Mouse (Mus musculus) lung, adult 2 months (tissue): Measurements from ENCODE around the gene Prss34.

Source experiments
- CTCF ChIP-seq: fragments of 200-500 bp; IDR thresholded peaks from 2 replicates; pipeline ENCODE4 v1.5.1; 2011; ENCODE audit warnings: mild to moderate bottlenecking, low read length, control low read depth; ENCODE audit not compliant: insufficient read depth
- POLR2A ChIP-seq: fragments of 200-500 bp; IDR thresholded peaks from 2 replicates; pipeline ENCODE4 v1.6.1; 2011; ENCODE audit warnings: low read depth, mild to moderate bottlenecking, control low read depth, low read length, borderline replicate concordance; ENCODE audit errors: extremely low read depth

DNA sequence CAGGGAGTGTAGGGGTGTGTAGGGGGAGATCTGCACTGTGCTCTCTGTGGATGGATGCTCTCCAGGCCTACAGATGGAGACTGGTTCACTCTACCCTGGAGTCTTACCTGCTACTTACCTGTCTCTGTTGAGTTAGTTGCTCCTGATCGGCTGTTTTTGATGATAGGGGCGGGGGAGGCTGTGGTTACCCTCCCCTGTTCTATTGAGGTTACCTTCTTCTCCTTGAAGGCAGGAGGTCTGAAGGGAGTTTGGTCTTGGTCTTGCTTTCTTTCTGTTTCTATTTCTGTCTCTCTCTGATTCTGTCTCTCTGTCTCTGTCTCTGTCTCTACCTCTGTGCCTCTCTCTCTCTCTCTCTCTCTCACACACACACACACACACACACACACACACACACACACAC lies 43.1 kb upstream of the Prss34 start:
- no peak for TF ChIP-seq CTCF
- TF ChIP-seq POLR2A = no peak
